ENCODE assay signal across 8 mouse cellular contexts in genomic region chr2:153345454-153346220, GRCm38 (mm10). TPM values are rescaled to one million over a fixed set of nuclear protein-coding genes. Genes with fewer than 3 reads are reported as not detected.
A peak's percentile ranks its signal among the peaks of the same experiment; 100 is the strongest.
DNase-seq lines count a peak whose midpoint lies in the region; ATAC-seq lines count a peak whose summit lies in the region.

Gene Asxl1 (plus strand): TSS chr2:153345829.

- H3K9me3 ChIP-seq in hindbrain, embryonic 16.5 days (ENCODE audit: control insufficient read depth, low read length) = no peaks in the 10 kb centered on the region

- peak within 1 kb of the TSS; percentile 96 for H3K9ac ChIP-seq in hindbrain, embryonic 16.5 days (ENCODE audit: low read depth, low read length)

- WGBS in hindbrain, embryonic 16.5 days = under 1% methylated on average over 78 of the region's 79 CpGs
- 1% methylated on average over 43 of the region's 79 CpGs for WGBS in macrophage (ENCODE audit: missing documents)

- peaks cover 41% of the 10 kb centered on the region for H3K79me2 ChIP-seq in macrophage (ENCODE audit: inconsistent target)

- peak; percentile 97 for DNase-seq in WW6 (ENCODE audit: low read depth, low spot score)
- DNase-seq in cerebellum, postnatal 4 days (ENCODE audit: low spot score in 2 of 2) = peak; percentile 91 to 98
- DNase-seq in gastrocnemius, adult 18-20 months (ENCODE audit: low spot score) = peak; percentile 98
- DNase-seq in left cerebral cortex, adult 18-20 months (ENCODE audit: low spot score in 2 of 2) = peak; percentile 92 to 95
- peak; percentile 98 for DNase-seq in right cerebral cortex, adult 18-20 months
- peak; percentile 90 for DNase-seq in urinary bladder, postnatal 10 days (ENCODE audit: low spot score)

- H3K4me2 ChIP-seq in hindbrain, embryonic 16.5 days (ENCODE audit: low read length) = peak within 1 kb of the TSS; percentile 66

- H3K27ac ChIP-seq in hindbrain, embryonic 16.5 days (ENCODE audit: low read depth, low read length) = peak within 1 kb of the TSS; percentile 98
- H3K27ac ChIP-seq in macrophage = peak within 1 kb of the TSS; percentile 76

- peak; percentile 98 for ATAC-seq in hindbrain, embryonic 16.5 days

- no peaks in the 10 kb centered on the region for H3K27me3 ChIP-seq in hindbrain, embryonic 16.5 days (replicated peaks; ENCODE audit: control insufficient read depth, insufficient read depth, low read length)

- H3K4me3 ChIP-seq in hindbrain, embryonic 16.5 days (ENCODE audit: low read length) = peak within 1 kb of the TSS; percentile 92
- peak within 1 kb of the TSS; percentile 82 for H3K4me3 ChIP-seq in macrophage (ENCODE audit: inconsistent target)

- peaks cover 32% of the 10 kb centered on the region for H3K4me1 ChIP-seq in hindbrain, embryonic 16.5 days (ENCODE audit: control insufficient read depth, insufficient read depth, low read depth, low read length)

- no peaks in the 10 kb centered on the region for H3K36me3 ChIP-seq in hindbrain, embryonic 16.5 days (ENCODE audit: control insufficient read depth, insufficient read depth, low read length)
- H3K36me3 ChIP-seq in macrophage (ENCODE audit: inconsistent target) = no peaks in the 10 kb centered on the region

RNA-seq across cellular contexts. Expression of gene Asxl1, which starts in this region (rescaled TPM):
- total RNA-seq in gastrocnemius, adult 18-20 months (2021) = 1 to 10 TPM; 8.4 to 9.2 TPM
- polyA plus RNA-seq in hindbrain, embryonic 16.5 days (2015; fragmentation: Nextera tagmentation; extraction: Ambion mirVana) = 7.8 and 9.0 TPM in 2 replicates
- 10 to 100 TPM; 34.6 to 36.5 TPM for total RNA-seq in left cerebral cortex, adult 18-20 months (2021)
- 100 to 1,000 TPM in 1 of 26 experiments, 10 to 100 TPM in 25; 21.8 to 133 (median 65.1) TPM for total RNA-seq in macrophage (2018; cell fraction: chromatin; rRNA removed)
- total RNA-seq in macrophage (2018; cell fraction: cytosol; rRNA removed) = 10 to 100 TPM in 23 of 26 experiments, 1 to 10 TPM in 3; 6.6 to 23.9 (median 15.1) TPM
- 10 to 100 TPM; 14.0 to 97.8 (median 37.1) TPM for total RNA-seq in macrophage (2018; cell fraction: nucleus; rRNA removed)
- 14.5 to 22.9 TPM (median 17.8 TPM) in 3 replicates for polyA plus RNA-seq in macrophage (2018)

Comparison
In these comparisons a context has a peak if more than half of its experiments do, and no peak if none do; other contexts are left out.
1. Peak in every context shown above with its lines: DNase-seq, ATAC-seq, H3K4me3 ChIP-seq and H3K27ac ChIP-seq.